In the genomic region with DNA sequence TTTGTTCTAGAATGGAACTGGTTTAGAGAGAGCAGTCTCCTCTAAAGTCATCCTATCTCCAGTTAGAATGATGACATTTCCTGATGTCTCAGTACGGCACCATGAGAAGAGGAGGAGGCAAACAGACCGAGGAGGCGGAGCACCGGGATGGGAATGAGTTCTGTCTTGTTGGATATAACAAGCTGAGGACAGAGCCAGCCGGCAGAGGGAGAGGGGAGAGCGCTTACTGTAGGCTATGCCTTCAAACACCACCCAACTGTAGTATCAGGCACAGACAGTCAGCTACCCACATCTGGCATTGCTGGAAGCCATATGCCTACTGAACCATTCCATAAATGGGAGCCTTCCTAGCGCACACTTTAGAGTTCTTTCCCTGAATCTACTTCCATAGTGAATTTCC, we compare ENCODE assay signal across 17 mouse cellular contexts. TPM values are rescaled to one million over a fixed set of nuclear protein-coding genes. Genes with fewer than 3 reads are reported as not detected.
DNase-seq lines count a peak whose midpoint lies in the region; ATAC-seq and TF ChIP-seq lines count a peak whose summit lies in the region.
"Had no signal": no experiment of that assay in that cellular context is flagged by ENCODE, and none has a peak within 500 bp of the region (broad histone marks: within the 10 kb centered on the region; RNA-seq: fewer than 3 reads in every experiment).

No protein-coding gene starts in this region.

- peaks cover 62% of the 10 kb centered on the region for H3K4me1 ChIP-seq in heart, embryonic 10.5 days
- H3K4me1 ChIP-seq in liver, embryonic 11.5 days (replicated peaks; ENCODE audit: control insufficient read depth, insufficient read depth, low read length) = peaks cover 63% of the 10 kb centered on the region
- H3K4me1 ChIP-seq in stomach, postnatal 0 days (replicated peaks; ENCODE audit: control insufficient read depth, insufficient read depth) = peaks cover 25% of the 10 kb centered on the region

- no peak for DNase-seq in heart, embryonic 10.5 days (ENCODE audit: low spot score)
- DNase-seq in heart, adult 18-20 months = no peak
- DNase-seq in layer of hippocampus, adult 8-10 months (ENCODE audit: low spot score in 2 of 2) = peak; percentile 23 to 27
- no peak for DNase-seq in layer of hippocampus, postnatal 25 days (ENCODE audit: extremely low spot score in 1 of 2, low spot score in 1 of 2)
- no peak for DNase-seq in liver, embryonic 11.5 days (ENCODE audit: low spot score)
- DNase-seq in left cerebral cortex, postnatal 14 days (ENCODE audit: low spot score in 2 of 2) = no peak
- DNase-seq in stomach, postnatal 0 days (ENCODE audit: low spot score) = no peak
- DNase-seq: adrenal gland, postnatal 14 days; cerebellum, adult 9-11 months; gastrocnemius, postnatal 25 days; kidney, postnatal 4 days; lung, postnatal 10 days; right cerebral cortex, postnatal 25 days; thymus, postnatal 25 days had no signal

- no peaks in the 10 kb centered on the region for H3K27me3 ChIP-seq in heart, embryonic 10.5 days (ENCODE audit: insufficient read depth, poor library complexity, severe bottlenecking)
- no peaks in the 10 kb centered on the region for H3K27me3 ChIP-seq in liver, embryonic 11.5 days (replicated peaks; ENCODE audit: control insufficient read depth, insufficient read depth, low read length)
- H3K27me3 ChIP-seq in stomach, postnatal 0 days (ENCODE audit: control insufficient read depth, insufficient read depth, low read length) = no peaks in the 10 kb centered on the region
- H3K27me3 ChIP-seq: hindbrain, embryonic 12.5 days; midbrain, embryonic 13.5 days had no signal

- H3K27ac ChIP-seq in heart, embryonic 10.5 days = peak overlapping the region; percentile 52; the same call in 1 of the 2 replicates
- peak overlapping the region; percentile 65 for H3K27ac ChIP-seq in liver, embryonic 11.5 days (ENCODE audit: low read depth, low read length)
- H3K27ac ChIP-seq in stomach, postnatal 0 days (replicated peaks) = no peak overlapping the region
- H3K27ac ChIP-seq: hindbrain, embryonic 12.5 days; midbrain, embryonic 13.5 days had no signal

- H3K9ac ChIP-seq in liver, embryonic 11.5 days (ENCODE audit: low read depth, low read length) = peak overlapping the region; percentile 26; the same call in 1 of the 2 replicates
- H3K9ac ChIP-seq in stomach, postnatal 0 days (ENCODE audit: low read length) = no peak overlapping the region
- H3K9ac ChIP-seq: hindbrain, embryonic 12.5 days; midbrain, embryonic 13.5 days had no signal

- H3K9me3 ChIP-seq in heart, embryonic 10.5 days = no peaks in the 10 kb centered on the region
- no peaks in the 10 kb centered on the region for H3K9me3 ChIP-seq in liver, embryonic 11.5 days (ENCODE audit: control insufficient read depth, low read length)
- no peaks in the 10 kb centered on the region for H3K9me3 ChIP-seq in stomach, postnatal 0 days (ENCODE audit: control insufficient read depth, low read length)
- H3K9me3 ChIP-seq: hindbrain, embryonic 12.5 days; midbrain, embryonic 13.5 days had no signal

- intact Hi-C loops in left cerebral cortex, postnatal 14 days (cut with DNase I) = no loop called here

- H3K4me2 ChIP-seq in liver, embryonic 11.5 days = peak overlapping the region; percentile 47
- no peak overlapping the region for H3K4me2 ChIP-seq in stomach, postnatal 0 days (replicated peaks; ENCODE audit: low read depth)
- H3K4me2 ChIP-seq: hindbrain, embryonic 12.5 days; midbrain, embryonic 13.5 days had no signal

- TF ChIP-seq CTCF in stomach, postnatal 0 days (IDR thresholded peaks at IDR 0.05; ENCODE audit: low read depth) = no peak

- no peak overlapping the region for H3K4me3 ChIP-seq in heart, embryonic 10.5 days
- no peak overlapping the region for H3K4me3 ChIP-seq in liver, embryonic 11.5 days (ENCODE audit: low read depth, low read length)
- H3K4me3 ChIP-seq in stomach, postnatal 0 days (ENCODE audit: low read depth, low read length) = no peak overlapping the region
- H3K4me3 ChIP-seq: hindbrain, embryonic 12.5 days; midbrain, embryonic 13.5 days had no signal

- ATAC-seq in liver, embryonic 11.5 days (replicated peaks; ENCODE audit: low FRiP score) = peak; percentile 24; the same call in 1 of the 2 replicates
- ATAC-seq in stomach, postnatal 0 days (ENCODE audit: low FRiP score, low TSS enrichment) = no peak
- ATAC-seq: activated CD4-positive, CD25-positive, alpha-beta regulatory T cell, adult 4 months; midbrain, embryonic 13.5 days had no signal

- no peaks in the 10 kb centered on the region for H3K36me3 ChIP-seq in heart, embryonic 10.5 days
- peaks cover 3% of the 10 kb centered on the region; the same call in 1 of the 2 replicates for H3K36me3 ChIP-seq in liver, embryonic 11.5 days (ENCODE audit: control insufficient read depth, insufficient read depth, low read length)
- H3K36me3 ChIP-seq in stomach, postnatal 0 days (ENCODE audit: control insufficient read depth, insufficient read depth, low read length) = no peaks in the 10 kb centered on the region
- H3K36me3 ChIP-seq: hindbrain, embryonic 12.5 days; midbrain, embryonic 13.5 days had no signal

- TF ChIP-seq EP300 in stomach, postnatal 0 days (optimal IDR thresholded peaks at IDR 0.05) = no peak

- 81% methylated on average over 7 of the region's 7 CpGs for WGBS in heart, embryonic 10.5 days
- WGBS in liver, embryonic 11.5 days = 74% methylated on average over 7 of the region's 7 CpGs
- 90% methylated on average over 7 of the region's 7 CpGs for WGBS in stomach, postnatal 0 days

RNA-seq across cellular contexts. Expression of a gene that starts 32.6 kb away (rescaled TPM):
- polyA plus RNA-seq in heart, embryonic 10.5 days (2016; fragmentation: Nextera tagmentation; extraction: Ambion mirVana) = 3.4 and 4.3 TPM in 2 replicates
- total RNA-seq in heart, adult 18-20 months (2021) = 10 to 100 TPM; 76.2 to 94.4 TPM
- total RNA-seq in layer of hippocampus, adult 8-10 months (2022) = 10 to 100 TPM; 43.3 to 53.4 (median 48.2) TPM
- 10 to 100 TPM; 39.5 to 46.7 TPM for total RNA-seq in layer of hippocampus, postnatal 25 days (2021)
- polyA plus RNA-seq in liver, embryonic 11.5 days (2014; fragmentation: Nextera tagmentation; extraction: Ambion mirVana) = 11.7 and 12.3 TPM in 2 replicates
- total RNA-seq in left cerebral cortex, postnatal 14 days (2021) = 10 to 100 TPM; 56.1 to 62.1 TPM
- polyA plus RNA-seq in stomach, postnatal 0 days (2015; fragmentation: Nextera tagmentation; extraction: Ambion mirVana) = 7.6 and 8.0 TPM in 2 replicates

Comparison
In these comparisons a context has a peak if more than half of its experiments do, and no peak if none do; other contexts are left out.
1. DNase-seq: peak in layer of hippocampus, adult 8-10 months (2 of 2); none in heart, embryonic 10.5 days (single experiment), heart, adult 18-20 months (0 of 2), layer of hippocampus, postnatal 25 days (0 of 2), liver, embryonic 11.5 days (single experiment), left cerebral cortex, postnatal 14 days (0 of 2) and stomach, postnatal 0 days (single experiment).